Mouse (Mus musculus) heart, embryonic 12.5 days (tissue): ENCODE data around the gene Hoxd9. TPM values are rescaled to one million over a fixed set of nuclear protein-coding genes. Genes with fewer than 3 reads are reported as not detected.

Experiments used
- ATAC-seq: fragments of 200-750 bp; cut with Nextera tagmentation; 2 replicates; pipeline ENCODE4 v1.8.0; 2017; ENCODE audit warnings: moderate TSS enrichment, moderate library complexity; ENCODE audit not compliant: insufficient number of reproducible peaks, low FRiP score
- H3K27ac ChIP-seq: fragments of 300-500 bp; sonication (generic); 2 replicates; pipeline ENCODE4 v1.5.1; 2016; ENCODE audit warnings: mild to moderate bottlenecking, moderate library complexity; ENCODE audit not compliant: poor library complexity, severe bottlenecking
- H3K27me3 ChIP-seq: fragments of 300-500 bp; sonication (generic); replicated peaks from 2 replicates; pipeline ENCODE4 v1.6.1; 2016; ENCODE audit warnings: mild to moderate bottlenecking, moderate library complexity
- H3K36me3 ChIP-seq: fragments of 300-500 bp; sonication (generic); 2 replicates; pipeline ENCODE4 v1.6.1; 2016; ENCODE audit warnings: mild to moderate bottlenecking, moderate library complexity
- H3K4me1 ChIP-seq: fragments of 300-500 bp; sonication (generic); replicated peaks from 2 replicates; pipeline ENCODE4 v1.6.1; 2016; ENCODE audit warnings: mild to moderate bottlenecking
- H3K4me2 ChIP-seq: fragments of 300-500 bp; sonication (generic); 2 replicates; pipeline ENCODE4 v1.6.1; 2016; ENCODE audit warnings: mild to moderate bottlenecking, moderate library complexity
- H3K4me3 ChIP-seq: fragments of 300-500 bp; sonication (generic); 2 replicates; pipeline ENCODE4 v1.5.1; 2016; ENCODE audit warnings: mild to moderate bottlenecking
- H3K9ac ChIP-seq: fragments of 300-500 bp; sonication (generic); 2 replicates; pipeline ENCODE4 v1.6.1; 2016; ENCODE audit warnings: mild to moderate bottlenecking, moderate library complexity
- H3K9me3 ChIP-seq: fragments of 300-500 bp; sonication (generic); replicated peaks from 2 replicates; pipeline ENCODE4 v1.6.1; 2016; ENCODE audit warnings: mild to moderate bottlenecking, moderate library complexity
- WGBS: fragments of 180-500 bp; shearing (Covaris S2); methylation state at CpG from one replicate; pipeline ENCODE4 v1.1.7; 2016; 5-methylcytosine and 5-hydroxymethylcytosine counted together
- polyA plus RNA-seq: library from polyadenylated mRNA; unstranded; fragments of >200 nt; fragmentation: Nextera tagmentation; extraction: Ambion mirVana; gene quantifications from 2 replicates; pipeline ENCODE4 v1.2.1, GENCODE M21; 2016

The Hoxd9 gene
- polyA plus RNA-seq, 1 experiment from 2014 or later, result 0.08 TPM

DNA sequence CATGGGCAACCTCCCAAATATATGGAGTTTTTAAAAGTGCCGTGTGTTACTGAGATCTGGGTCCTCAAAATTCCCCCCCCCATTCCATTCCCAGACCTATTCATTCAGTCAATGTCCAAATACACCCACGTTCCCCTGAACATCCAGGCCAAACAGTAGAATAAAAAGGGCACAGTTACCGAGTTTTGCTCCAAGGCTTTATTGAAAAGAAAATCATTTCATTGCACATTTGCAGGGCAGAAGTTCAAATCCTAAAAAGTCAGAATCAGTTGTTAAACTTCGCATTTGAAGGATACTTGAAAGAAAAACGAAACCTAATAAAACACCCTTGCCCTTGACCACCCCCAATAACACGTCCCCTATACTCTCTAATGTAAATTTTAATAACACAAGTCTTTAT lies 5.3 kb downstream of the Hoxd9 start:
- no peak overlapping the region for H3K4me2 ChIP-seq
- H3K9me3 ChIP-seq, result no peaks in the 10 kb centered on the region
- no peak for ATAC-seq
- no peak overlapping the region for H3K4me3 ChIP-seq
- H3K4me1 ChIP-seq, result peaks cover 21% of the 10 kb centered on the region
- 17% methylated on average over 6 of the region's 6 CpGs for WGBS
- H3K27ac ChIP-seq, result no peak overlapping the region
- no peak overlapping the region for H3K9ac ChIP-seq
- no peaks in the 10 kb centered on the region for H3K36me3 ChIP-seq
- peaks cover 89% of the 10 kb centered on the region for H3K27me3 ChIP-seq

DNA sequence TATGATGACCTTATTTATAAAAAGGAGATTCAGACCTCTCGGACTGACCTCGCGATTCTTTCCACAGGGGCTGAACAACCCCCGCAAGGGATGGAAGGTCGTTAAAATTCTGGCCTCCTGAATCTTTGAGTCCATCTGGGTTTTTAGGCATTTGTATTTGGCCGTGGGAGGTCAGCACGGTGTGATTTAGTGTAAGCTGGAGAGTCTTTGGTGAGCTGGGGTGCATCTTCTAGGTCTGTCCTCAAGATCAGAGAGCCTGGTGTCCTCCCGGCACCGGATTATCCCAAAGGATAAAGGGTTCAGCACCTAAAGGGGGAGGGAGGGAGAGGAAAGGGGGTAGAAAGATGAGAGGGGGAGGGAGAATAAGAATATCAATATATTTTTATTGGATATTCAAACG lies 5.8 kb downstream of the Hoxd9 start:
- Histone ChIP-seq H3K36me3 (no peaks in the 10 kb centered on the region), H3K27me3 (peaks cover 89% of the 10 kb centered on the region), H3K9ac (no peak overlapping the region), H3K4me1 (peaks cover 16% of the 10 kb centered on the region), H3K9me3 (no peaks in the 10 kb centered on the region), H3K4me2 (no peak overlapping the region), H3K27ac (no peak overlapping the region), H3K4me3 (no peak overlapping the region)
- WGBS, result 5% methylated on average over 10 of the region's 10 CpGs
- ATAC-seq, result no peak

GRCm38 (mm10) chr2:74703720-74704392 lies 6.3 kb downstream of the Hoxd9 start:
- H3K9ac ChIP-seq, result no peak overlapping the region
- H3K27me3 ChIP-seq, result peaks cover 89% of the 10 kb centered on the region
- ATAC-seq, result no peak
- no peaks in the 10 kb centered on the region for H3K36me3 ChIP-seq
- no peaks in the 10 kb centered on the region for H3K9me3 ChIP-seq
- H3K4me1 ChIP-seq, result peaks cover 13% of the 10 kb centered on the region
- 2% methylated on average over 26 of the region's 26 CpGs for WGBS
- H3K4me3 ChIP-seq, result no peak overlapping the region
- no peak overlapping the region for H3K27ac ChIP-seq
- no peak overlapping the region for H3K4me2 ChIP-seq

DNA sequence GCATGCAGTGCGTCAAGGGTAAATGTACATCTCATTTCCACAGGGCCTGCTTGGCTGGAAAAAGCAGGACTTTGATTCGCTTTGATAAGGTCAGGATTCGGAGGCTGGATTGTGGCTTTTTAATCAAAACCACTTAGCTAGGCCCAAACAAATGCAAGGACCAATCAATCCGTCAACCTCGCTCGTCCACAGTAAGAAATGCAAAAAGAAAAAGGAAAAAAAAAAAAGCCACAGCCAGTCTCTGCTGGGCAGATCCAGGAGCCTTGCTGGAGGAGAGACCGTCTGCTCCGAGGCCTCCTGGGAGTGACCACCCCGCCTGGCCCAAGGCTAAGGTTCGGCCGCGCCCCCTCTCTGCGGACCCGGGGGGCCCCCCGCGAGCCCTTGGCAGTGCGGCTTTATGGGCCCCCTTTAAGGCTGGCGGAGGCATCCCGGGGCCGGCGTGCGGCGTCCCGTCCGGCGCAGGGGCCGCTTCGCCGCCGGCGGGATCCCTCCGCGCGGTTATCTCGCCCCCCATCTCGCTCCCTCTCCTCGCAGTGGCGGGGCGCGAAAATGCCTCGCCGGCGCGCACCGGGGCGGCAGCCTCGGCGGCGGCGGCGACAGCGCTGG lies 7.0 kb downstream of the Hoxd9 start, which contains the start of gene Hoxd8:
Gene Hoxd8, plus strand, starts transcription at position 223 of the 606 bp plus-strand sequence.
- H3K9ac ChIP-seq, result peak within 1 kb of the TSS; percentile 62; the same call in 1 of the 2 replicates
- no peaks in the 10 kb centered on the region for H3K9me3 ChIP-seq
- peak within 1 kb of the TSS; percentile 54 for H3K4me3 ChIP-seq
- peak within 1 kb of the TSS; percentile 88 for H3K4me2 ChIP-seq
- H3K4me1 ChIP-seq, result peaks cover 13% of the 10 kb centered on the region
- 1% methylated on average over 36 of the region's 52 CpGs for WGBS
- H3K27ac ChIP-seq, result no peak within 1 kb of the TSS
- no peaks in the 10 kb centered on the region for H3K36me3 ChIP-seq
- H3K27me3 ChIP-seq, result peaks cover 89% of the 10 kb centered on the region
- peak; percentile 55; the same call in 1 of the 2 replicates for ATAC-seq

DNA sequence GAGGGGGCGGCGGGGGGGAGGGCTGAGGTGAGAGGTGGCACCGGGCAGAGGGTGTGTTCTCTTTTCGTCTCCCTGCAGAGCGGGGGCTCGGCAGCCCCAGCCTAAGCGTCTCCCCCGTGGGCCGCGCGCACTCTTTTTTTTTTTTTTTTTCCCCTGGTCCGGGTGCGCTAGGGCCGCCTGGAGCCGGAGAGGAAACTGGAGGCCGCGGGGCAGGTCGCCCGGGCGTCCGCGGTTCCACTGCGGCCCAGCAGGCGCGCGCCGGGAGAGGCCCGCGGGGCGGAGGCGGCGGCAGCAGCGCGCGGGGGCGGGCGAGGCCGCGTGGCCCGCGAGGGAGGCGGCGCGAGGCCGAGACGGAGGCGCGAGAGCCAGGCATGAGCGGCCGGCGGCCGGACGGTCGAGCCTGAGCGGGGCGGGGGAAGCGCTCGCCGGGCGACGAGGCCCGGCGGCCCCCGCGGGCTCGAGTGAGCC lies 7.5 kb downstream of the Hoxd9 start:
- no peaks in the 10 kb centered on the region for H3K9me3 ChIP-seq
- H3K4me1 ChIP-seq, result peaks cover 13% of the 10 kb centered on the region
- ATAC-seq, result peak; percentile 45; the same call in 1 of the 2 replicates
- H3K27me3 ChIP-seq, result peaks cover 89% of the 10 kb centered on the region
- no peak overlapping the region for H3K27ac ChIP-seq
- H3K4me3 ChIP-seq, result peak overlapping the region; percentile 54
- WGBS, result under 1% methylated on average over 43 of the region's 66 CpGs
- peak overlapping the region; percentile 88 for H3K4me2 ChIP-seq
- H3K9ac ChIP-seq, result peak overlapping the region; percentile 62; the same call in 1 of the 2 replicates
- H3K36me3 ChIP-seq, result no peaks in the 10 kb centered on the region

- ATAC-seq, result no peak
- Histone ChIP-seq H3K4me1 (peaks cover 13% of the 10 kb centered on the region), H3K27me3 (peaks cover 89% of the 10 kb centered on the region), H3K4me3 (peak overlapping the region; percentile 54), H3K4me2 (peak overlapping the region; percentile 88), H3K36me3 (no peaks in the 10 kb centered on the region), H3K27ac (no peak overlapping the region), H3K9me3 (no peaks in the 10 kb centered on the region), H3K9ac (peak overlapping the region; percentile 62; the same call in 1 of the 2 replicates)
- WGBS, result under 1% methylated on average over 60 of the region's 85 CpGs
These were observed 8.1 kb downstream of the Hoxd9 start for GRCm38 (mm10) chr2:74705467-74706089.

- no peak for ATAC-seq
- no peaks in the 10 kb centered on the region for H3K9me3 ChIP-seq
- H3K27ac ChIP-seq, result no peak overlapping the region
- H3K4me1 ChIP-seq, result peaks cover 13% of the 10 kb centered on the region
- WGBS, result 2% methylated on average over 13 of the region's 13 CpGs
- peaks cover 89% of the 10 kb centered on the region for H3K27me3 ChIP-seq
- no peak overlapping the region for H3K4me2 ChIP-seq
- H3K4me3 ChIP-seq, result no peak overlapping the region
- no peaks in the 10 kb centered on the region for H3K36me3 ChIP-seq
- H3K9ac ChIP-seq, result no peak overlapping the region
These were observed 8.9 kb downstream of the Hoxd9 start for GRCm38 (mm10) chr2:74706393-74706960.

DNA sequence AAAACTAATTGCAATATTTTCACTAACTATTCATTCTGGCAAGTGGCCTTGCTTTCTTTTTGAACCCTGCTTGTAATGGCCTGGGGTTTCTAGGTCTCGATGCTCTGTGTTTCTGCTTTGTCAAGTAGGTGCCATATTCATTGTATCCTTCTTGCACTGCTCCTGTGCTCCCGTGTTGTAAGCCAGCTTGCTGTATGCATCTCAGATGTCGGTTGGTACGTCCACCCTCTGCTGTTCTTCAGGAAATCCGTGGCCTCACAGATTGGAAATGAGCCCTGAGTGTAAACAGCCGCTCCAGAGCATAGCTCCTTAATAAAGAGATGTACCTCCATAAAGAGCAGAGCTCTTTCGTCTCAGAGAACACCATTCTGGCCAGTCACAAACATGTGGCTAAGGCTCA lies 10.1 kb downstream of the Hoxd9 start:
- H3K4me1 ChIP-seq, result peaks cover 23% of the 10 kb centered on the region
- ATAC-seq, result no peak
- no peaks in the 10 kb centered on the region for H3K9me3 ChIP-seq
- H3K27me3 ChIP-seq, result peaks cover 96% of the 10 kb centered on the region
- H3K9ac ChIP-seq, result no peak overlapping the region
- WGBS, result 11% methylated on average over 7 of the region's 7 CpGs
- H3K36me3 ChIP-seq, result no peaks in the 10 kb centered on the region
- no peak overlapping the region for H3K27ac ChIP-seq
- H3K4me2 ChIP-seq, result no peak overlapping the region
- H3K4me3 ChIP-seq, result no peak overlapping the region

GRCm38 (mm10) chr2:74708676-74709075 lies 11.1 kb downstream of the Hoxd9 start:
- Histone ChIP-seq H3K36me3 (no peaks in the 10 kb centered on the region), H3K4me3 (no peak overlapping the region), H3K9ac (no peak overlapping the region), H3K4me1 (peaks cover 23% of the 10 kb centered on the region), H3K27me3 (peaks cover 93% of the 10 kb centered on the region), H3K27ac (no peak overlapping the region), H3K9me3 (no peaks in the 10 kb centered on the region), H3K4me2 (no peak overlapping the region)
- no peak for ATAC-seq
- WGBS, result 16% methylated on average over 4 of the region's 4 CpGs

DNA sequence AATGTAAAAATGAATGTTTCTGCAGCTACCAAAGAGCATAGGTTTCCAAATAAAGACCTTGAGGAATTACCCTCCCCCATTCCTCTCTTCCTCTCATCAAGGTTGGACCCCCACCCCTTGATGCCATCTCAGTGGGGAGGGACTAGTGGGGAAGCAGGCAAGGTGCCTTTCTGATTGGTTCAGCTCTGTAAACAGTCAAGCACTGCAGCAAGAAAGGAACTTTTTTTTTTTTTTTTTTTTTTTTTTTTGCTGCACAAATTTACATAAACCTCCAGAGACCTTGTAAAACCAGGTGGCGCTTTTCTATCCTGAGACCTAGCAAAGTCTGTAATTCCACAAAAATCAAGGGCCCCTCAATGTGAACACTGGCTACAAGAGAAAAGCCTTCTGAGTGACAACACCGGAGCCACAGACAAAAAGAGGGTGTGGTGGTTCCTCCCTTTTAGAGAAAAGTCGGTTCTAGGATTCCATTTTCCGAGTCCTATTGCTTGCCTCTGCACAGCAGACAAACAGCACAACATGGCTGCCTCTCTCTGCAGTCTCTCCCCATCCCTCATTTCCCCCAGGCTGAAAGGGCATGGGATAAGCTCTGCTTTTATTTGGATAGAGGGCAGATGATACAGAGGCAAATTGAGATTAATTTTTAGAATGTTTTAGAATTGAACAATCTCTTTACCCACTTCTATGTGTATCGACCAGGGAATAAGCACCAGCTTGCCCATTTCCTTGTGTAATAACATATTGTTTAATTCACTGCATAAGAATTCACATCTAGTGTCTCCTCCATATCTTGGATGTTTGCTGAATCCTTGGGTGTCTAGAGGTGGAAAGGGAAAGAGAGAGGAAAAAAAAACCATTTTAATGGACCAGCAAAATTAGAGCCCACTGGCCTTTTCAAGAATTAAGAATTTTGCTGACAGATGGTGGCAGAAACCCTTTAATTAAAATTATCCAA lies 12.2 kb downstream of the Hoxd9 start:
- H3K9ac ChIP-seq, result no peak overlapping the region
- ATAC-seq, result no peak

More for the DNA sequence above, 12.2 kb downstream of the Hoxd9 start:
- no peak overlapping the region for H3K4me2 ChIP-seq
- H3K27me3 ChIP-seq, result peaks cover 93% of the 10 kb centered on the region
- WGBS, result 7% methylated on average over 5 of the region's 5 CpGs
- peaks cover 20% of the 10 kb centered on the region for H3K4me1 ChIP-seq
- H3K27ac ChIP-seq, result no peak overlapping the region
- H3K4me3 ChIP-seq, result no peak overlapping the region
- no peaks in the 10 kb centered on the region for H3K36me3 ChIP-seq
- no peaks in the 10 kb centered on the region for H3K9me3 ChIP-seq
